Mouse (Mus musculus): ENCODE data around the gene Wdr25.

- TF ChIP-seq POLR2A (IDR thresholded peaks at IDR 0.05; ENCODE audit: borderline replicate concordance, control insufficient read depth, low read depth, low read length), result no peak
- peak; percentile 50 for TF ChIP-seq CTCF (IDR thresholded peaks at IDR 0.05; ENCODE audit: control insufficient read depth, insufficient read depth, low read length)
These were observed 151.1 kb downstream of the Wdr25 start for GRCm38 (mm10) chr12:109044497-109044896.

Measured in bone marrow, adult 2 months (tissue).